Mouse (Mus musculus): ENCODE measurements around the gene Inpp5b.
"Not testable (repeated sequence)": the region's sequence is repeated elsewhere in the genome, so short reads cannot be mapped to it uniquely, and the experiment has no call there.

Gene Inpp5b

GRCm38 (mm10) chr4:124741376-124742343 is at the start of gene Inpp5b:
Gene Inpp5b (plus strand): TSS chr4:124741850.
- peak; percentile 71 for DNase-seq (ENCODE audit: low read depth, low spot score)

GRCm38 (mm10) chr4:124692416-124692861 is 49.2 kb upstream of the Inpp5b start:
- DNase-seq (ENCODE audit: low read depth, low spot score): no peak

DNA sequence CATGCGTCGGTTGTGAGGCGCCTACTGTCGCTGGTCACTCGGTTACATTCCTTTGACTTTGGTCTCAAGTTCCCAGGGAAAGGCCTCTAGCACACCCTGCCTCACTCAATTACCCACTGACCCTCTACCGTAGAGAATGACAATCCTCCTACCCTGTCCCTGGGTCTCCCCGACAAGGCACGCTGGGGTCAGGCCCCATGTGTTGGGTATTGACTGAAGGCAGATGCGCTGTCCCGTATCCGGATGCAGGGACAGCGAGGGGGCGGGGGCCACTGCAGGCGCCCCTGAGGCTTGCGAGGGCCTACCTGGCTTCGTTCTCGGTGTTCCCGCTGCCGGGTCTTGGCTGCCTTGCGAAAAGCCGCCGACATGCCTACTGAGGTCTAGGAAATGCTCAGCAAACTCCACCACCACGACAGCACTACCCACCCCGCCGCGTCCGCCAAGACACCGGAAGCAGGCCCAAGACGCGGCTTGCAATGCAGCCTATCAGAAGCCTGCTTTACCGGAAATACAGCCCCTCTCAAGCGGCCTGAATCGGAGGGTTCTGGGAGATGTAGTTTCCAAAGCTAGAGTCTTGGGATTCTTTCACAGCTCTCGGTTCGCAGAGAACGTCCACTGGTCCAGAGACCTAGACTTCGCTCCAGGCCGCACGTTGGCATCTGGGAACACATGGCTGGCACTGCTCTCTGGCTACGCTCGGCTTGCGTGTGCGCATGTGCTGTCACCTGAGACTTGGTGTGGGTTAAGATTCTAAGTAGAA is 48.3 kb upstream of the Inpp5b start, which contains the start of gene Utp11:
Gene Utp11, minus strand, starts transcription at position 466 of the 760 bp plus-strand sequence.
- DNase-seq (ENCODE audit: low read depth, low spot score): peak; percentile 92

- no peak for DNase-seq (ENCODE audit: low read depth, low spot score)
Measured at GRCm38 (mm10) chr4:124694572-124694971, 47.1 kb upstream of the Inpp5b start.

DNA sequence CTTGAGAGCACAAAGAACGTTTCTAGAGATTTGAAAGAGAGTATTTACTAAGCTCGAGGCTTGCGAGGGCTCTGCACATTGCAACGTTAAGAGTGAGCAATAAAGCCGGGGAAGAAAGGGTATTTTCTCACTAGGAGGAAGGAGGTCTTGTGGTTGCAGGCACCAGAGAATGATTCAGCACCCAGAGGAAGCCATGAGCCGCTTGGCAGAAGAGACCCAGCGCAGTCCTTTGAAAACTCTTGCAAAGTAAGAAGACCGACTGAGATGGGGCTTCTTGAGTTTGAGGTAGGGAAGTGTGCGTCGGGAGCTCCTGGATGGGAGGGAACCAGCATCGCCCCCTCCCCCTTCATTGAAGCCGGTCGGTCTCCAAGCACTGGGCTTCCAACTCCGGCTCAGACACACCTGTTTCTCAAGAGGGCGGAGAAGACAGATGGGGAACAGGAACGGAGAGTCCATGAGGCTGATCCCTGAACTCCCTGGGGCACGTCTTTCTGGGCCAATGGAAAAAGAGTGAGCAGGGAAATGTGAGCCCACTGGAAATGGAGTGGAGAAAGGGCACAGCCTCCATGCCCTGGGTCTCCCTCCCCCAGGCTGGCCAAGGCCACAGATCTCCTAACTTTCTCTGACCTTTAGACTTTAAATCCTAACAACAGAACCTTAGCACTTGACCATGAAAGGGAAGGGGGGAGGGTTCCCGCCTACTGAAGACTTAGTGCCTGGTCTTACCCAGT is 45.7 kb upstream of the Inpp5b start:
- DNase-seq (ENCODE audit: low read depth, low spot score): peak; percentile 48

DNA sequence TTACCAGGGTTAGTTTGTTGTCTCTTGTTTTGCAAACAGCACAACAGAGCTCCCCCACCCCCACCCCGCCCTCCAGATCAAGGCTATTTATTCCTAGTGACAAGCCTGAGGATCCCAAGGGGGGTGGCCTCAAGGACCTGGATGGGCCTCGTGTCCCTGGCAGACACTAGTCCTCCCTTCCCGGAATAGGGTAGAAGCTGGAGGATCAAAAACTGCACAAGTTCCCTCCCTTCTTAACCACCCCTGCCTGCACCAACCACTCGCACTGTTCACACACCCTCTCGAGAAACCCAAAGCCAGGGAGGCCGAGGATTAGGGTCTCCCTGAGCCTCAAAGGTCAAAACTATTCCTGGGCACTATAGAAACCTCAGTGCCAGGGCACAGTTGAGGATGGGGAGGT is 41.9 kb upstream of the Inpp5b start:
- DNase-seq (ENCODE audit: low read depth, low spot score): no peak

GRCm38 (mm10) chr4:124700248-124700971 is 41.2 kb upstream of the Inpp5b start, which contains the start of gene Fhl3:
Gene Fhl3 (plus strand): TSS chr4:124700701.
- peak; percentile 80 for DNase-seq (ENCODE audit: low read depth, low spot score)

DNA sequence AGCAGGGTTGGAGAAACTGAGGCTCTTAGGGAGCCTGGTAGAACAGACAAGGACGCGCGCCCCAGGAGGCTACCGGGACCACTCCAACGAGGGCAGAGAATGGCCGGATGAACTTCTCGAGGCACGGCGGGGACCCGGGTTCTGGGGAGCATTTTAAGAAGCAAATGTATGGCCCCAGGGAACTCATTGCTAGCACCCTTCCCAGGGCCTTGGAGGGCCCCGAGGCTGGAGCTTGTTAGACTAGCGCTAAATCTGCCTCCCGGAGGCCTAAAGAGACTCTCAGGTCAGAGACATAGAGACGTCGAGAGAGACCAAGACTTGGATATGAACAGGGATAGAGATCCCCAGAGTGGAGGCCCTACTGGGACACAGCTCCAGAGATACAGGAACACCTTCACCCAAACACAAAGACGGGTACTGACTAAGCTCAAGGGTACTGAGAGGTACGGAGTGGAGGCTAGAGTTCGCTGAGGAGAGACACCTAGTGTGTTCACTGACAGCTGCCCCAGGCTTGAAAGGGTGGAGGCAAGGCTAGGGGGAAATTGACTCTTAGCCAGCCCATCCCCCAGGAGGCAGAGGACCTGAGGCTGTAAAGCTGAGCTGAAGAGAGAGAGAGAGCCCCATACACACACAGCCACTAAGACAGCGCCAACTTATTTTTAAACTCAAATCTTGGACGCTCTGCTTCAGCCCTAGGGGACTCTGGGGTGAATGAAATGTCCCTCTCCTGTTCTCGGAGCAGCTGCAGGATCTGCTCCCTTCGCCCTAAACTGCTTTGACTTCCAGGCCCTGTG is 40.4 kb upstream of the Inpp5b start:
- DNase-seq (ENCODE audit: low read depth, low spot score): peak; percentile 58

DNA sequence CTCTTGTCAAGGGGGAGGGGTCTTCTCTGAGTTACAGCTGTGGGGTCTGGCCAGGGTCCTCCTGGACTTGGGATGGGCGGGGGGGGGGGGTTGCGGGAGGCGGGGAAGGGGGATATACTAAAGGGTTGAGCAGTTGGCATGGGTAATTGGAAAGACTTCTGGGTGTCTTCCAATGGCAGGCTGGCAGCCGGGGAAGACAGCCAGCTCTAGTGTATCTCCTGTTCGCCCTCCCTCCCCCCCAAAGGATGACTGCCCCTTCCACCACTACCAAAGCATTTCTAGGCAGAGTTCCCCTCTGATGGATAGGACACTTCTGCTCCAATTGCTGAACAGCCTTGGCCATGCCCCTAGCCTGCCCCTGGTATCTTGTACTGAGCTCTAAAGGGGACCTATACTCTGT is 39.7 kb upstream of the Inpp5b start:
- no peak for DNase-seq (ENCODE audit: low read depth, low spot score)

- DNase-seq (ENCODE audit: low read depth, low spot score): peak; percentile 42
Measured at GRCm38 (mm10) chr4:124703406-124703805, 38.2 kb upstream of the Inpp5b start.

GRCm38 (mm10) chr4:124703881-124704796 is 37.5 kb upstream of the Inpp5b start:
- DNase-seq (ENCODE audit: low read depth, low spot score): peak; percentile 78

DNA sequence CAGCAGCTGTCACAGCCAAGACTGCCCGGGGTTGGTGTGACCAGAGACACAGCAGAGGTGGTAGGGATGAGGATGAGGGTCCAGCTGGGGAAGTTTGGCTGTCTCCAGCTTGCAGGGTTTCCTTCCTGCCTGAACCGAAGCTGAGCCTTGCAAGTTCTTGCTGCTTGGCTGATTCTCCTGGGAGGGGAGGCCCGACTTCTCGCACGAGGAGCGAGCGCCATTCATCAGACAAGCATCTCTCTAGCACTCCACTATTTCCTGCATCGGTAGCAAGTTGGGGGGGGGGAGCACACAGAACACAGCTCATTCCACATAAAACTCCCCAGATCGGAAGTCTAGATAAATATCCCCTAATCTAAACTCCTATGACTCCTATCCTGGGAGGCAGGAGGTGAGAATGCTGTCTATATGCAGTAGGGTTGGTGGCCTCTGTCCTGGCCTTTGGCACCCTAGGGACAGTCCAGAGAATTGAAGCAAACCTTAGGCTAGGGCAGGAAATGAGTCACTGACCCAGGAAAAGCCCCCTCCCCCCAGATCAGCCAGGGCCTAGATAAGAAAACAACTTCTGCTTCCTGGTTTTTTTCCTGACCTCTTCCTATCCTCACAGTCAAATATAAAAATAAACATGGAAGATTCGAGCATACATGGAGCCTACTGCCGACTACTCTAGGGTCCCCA is 36.7 kb upstream of the Inpp5b start:
- DNase-seq (ENCODE audit: low read depth, low spot score): peak; percentile 25

DNA sequence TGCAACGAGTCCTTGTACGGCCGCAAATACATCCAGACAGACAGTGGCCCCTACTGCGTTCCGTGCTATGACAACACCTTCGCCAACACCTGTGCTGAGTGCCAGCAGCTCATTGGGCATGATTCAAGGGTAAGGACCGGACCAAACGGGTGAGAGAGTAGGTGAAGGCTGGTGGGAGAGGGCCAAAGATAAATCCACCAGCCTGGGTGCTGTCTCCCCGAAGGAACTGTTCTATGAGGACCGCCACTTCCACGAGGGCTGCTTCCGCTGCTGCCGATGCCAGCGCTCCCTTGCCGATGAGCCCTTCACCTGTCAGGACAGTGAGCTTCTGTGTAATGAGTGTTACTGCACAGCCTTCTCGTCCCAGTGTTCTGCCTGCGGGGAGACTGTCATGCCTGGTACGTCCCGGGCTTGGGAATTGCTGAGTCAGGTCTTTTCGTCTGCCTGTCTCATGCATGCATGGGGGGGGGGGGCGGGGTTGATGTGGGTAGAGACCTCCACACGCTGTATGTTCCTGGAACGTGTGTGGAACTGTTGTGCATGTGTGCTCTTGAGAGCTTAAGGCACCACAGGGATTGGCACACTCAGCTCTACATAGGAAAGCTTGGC is 35.9 kb upstream of the Inpp5b start:
- DNase-seq (ENCODE audit: low read depth, low spot score): no peak

GRCm38 (mm10) chr4:124707381-124708199 is 34.1 kb upstream of the Inpp5b start:
- DNase-seq (ENCODE audit: low read depth, low spot score): not testable (repeated sequence)

- not testable (repeated sequence) for DNase-seq (ENCODE audit: low read depth, low spot score)
Measured at GRCm38 (mm10) chr4:124708200-124708517, 33.5 kb upstream of the Inpp5b start.

- peak; percentile 78 for DNase-seq (ENCODE audit: low read depth, low spot score)
Measured at GRCm38 (mm10) chr4:124708518-124709477, 32.9 kb upstream of the Inpp5b start.
